Mouse (Mus musculus): ENCODE data around the gene Sdc4. TPM values are rescaled to one million over a fixed set of nuclear protein-coding genes. Genes with fewer than 3 reads are reported as not detected.

Sdc4 gene
- polyA plus RNA-seq, 1 experiment from 2014 or later = 10.4 TPM

DNA sequence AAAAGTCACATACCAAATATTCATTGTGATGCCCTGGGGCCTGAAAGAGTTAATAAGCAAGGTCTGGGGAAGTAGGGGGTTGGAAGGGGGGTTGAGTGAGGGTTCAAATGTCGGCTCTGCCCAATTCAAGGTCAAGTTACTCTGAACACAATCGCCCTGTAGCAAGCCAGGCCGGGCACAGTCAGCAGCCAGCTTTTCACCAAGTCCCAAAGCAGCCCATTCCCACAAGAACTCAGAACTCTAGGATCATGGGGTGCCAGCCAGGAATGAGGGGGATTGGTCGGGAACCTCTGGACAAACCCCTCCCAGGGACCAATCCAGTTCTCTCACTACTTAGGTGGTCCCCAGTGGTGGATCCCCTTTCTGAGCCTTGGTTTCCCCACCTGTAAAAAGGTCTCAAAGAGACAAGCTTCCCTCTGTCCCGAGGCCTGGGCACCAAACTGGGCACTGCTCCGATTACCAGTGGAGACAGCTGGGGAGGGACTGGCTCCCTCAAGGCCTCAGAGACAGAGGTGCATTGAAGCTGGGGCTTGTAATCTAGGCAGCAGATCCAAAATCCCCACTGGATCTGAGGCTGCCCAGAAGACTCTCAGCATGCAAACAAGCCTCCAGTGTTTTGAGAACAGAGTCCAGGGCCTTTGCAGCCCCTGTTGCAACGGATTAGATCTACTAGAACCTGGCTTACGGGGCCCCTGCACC is 7.3 kb downstream of the Sdc4 start:
- ATAC-seq (ENCODE audit: low FRiP score, low read depth) = no peak

DNA sequence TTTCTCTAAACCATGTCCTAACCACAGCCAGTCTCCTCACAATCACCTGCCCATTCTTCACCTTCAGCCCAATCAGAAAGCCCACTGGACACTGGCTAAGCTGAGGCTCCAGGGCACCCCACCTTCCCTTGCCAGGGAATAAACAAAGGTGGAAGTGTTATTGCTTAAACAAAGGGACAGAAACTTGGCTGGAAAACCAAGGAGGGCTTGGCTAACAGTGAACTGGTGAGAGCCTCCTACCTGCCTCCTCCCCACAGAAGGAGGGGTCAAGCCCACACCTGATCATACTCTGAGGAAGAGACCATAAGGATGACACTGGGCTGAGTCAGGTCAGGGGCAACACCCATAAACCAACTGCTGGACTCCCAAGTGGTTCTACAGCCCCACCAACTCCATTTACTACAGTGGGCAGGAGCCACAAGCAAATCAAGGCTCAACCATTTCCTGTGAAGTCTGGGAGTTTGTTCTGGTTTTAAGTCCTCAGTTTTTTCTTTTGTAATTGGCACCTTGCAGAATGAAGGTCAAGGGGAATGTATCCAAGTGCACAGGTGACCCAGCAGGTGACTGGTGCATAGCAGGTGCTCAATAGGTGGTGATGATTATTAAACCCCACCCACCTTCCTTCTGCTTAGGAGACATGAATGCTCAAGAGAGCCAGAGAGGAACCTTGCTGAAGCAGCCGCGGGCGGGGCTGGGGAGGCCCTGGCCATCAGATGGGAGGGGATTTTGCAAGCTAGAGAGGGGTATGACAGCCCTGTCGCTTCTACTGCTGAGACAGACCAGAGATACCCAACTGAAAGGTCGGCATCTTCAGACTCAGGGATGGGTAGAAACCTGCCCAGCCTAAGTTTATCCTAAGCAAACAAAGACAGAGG is 8.2 kb downstream of the Sdc4 start:
- Histone ChIP-seq H3K9me3 (no peaks in the 10 kb centered on the region), H3K9ac (no peak overlapping the region), H3K27me3 (no peaks in the 10 kb centered on the region), H3K4me2 (no peak overlapping the region), H3K4me1 (replicated peaks) (no peaks in the 10 kb centered on the region), H3K36me3 (no peaks in the 10 kb centered on the region), H3K27ac (replicated peaks) (no peak overlapping the region), H3K4me3 (no peak overlapping the region)
- 58% methylated on average over 5 of the region's 5 CpGs for WGBS
- ATAC-seq (ENCODE audit: low FRiP score, low read depth) = no peak

More for the DNA sequence above, 7.3 kb downstream of the Sdc4 start:
- Histone ChIP-seq H3K27ac (replicated peaks) (no peak overlapping the region), H3K4me1 (replicated peaks) (no peaks in the 10 kb centered on the region), H3K4me3 (no peak overlapping the region), H3K9me3 (no peaks in the 10 kb centered on the region), H3K9ac (no peak overlapping the region), H3K4me2 (no peak overlapping the region), H3K27me3 (peaks cover 6% of the 10 kb centered on the region), H3K36me3 (no peaks in the 10 kb centered on the region)
- WGBS = 27% methylated on average over 8 of the region's 8 CpGs

DNA sequence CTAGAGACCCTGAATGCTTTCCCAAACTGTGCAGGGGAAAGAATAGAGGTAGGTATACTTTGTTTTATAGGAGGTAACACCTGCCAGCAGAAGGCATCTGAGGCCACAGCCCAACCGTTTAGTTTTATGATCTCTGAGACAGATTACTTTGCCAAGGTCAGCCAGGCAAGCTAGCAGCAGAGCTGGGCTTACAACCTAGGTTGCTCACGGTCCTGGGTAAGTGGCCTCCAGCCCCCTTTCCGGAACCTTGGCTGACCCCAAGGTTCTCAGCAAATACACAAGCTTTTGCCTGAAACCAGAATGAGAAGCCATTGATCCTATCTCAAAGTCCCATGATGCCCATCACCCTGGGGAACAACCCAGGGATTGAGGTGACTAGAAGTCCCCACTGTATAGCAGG is 9.0 kb downstream of the Sdc4 start:
- Histone ChIP-seq H3K27me3 (no peaks in the 10 kb centered on the region), H3K9ac (no peak overlapping the region), H3K27ac (replicated peaks) (no peak overlapping the region), H3K4me1 (replicated peaks) (no peaks in the 10 kb centered on the region), H3K4me2 (no peak overlapping the region), H3K4me3 (no peak overlapping the region), H3K36me3 (no peaks in the 10 kb centered on the region), H3K9me3 (no peaks in the 10 kb centered on the region)
- no peak for ATAC-seq (ENCODE audit: low FRiP score, low read depth)
- 86% methylated on average over 3 of the region's 3 CpGs for WGBS

DNA sequence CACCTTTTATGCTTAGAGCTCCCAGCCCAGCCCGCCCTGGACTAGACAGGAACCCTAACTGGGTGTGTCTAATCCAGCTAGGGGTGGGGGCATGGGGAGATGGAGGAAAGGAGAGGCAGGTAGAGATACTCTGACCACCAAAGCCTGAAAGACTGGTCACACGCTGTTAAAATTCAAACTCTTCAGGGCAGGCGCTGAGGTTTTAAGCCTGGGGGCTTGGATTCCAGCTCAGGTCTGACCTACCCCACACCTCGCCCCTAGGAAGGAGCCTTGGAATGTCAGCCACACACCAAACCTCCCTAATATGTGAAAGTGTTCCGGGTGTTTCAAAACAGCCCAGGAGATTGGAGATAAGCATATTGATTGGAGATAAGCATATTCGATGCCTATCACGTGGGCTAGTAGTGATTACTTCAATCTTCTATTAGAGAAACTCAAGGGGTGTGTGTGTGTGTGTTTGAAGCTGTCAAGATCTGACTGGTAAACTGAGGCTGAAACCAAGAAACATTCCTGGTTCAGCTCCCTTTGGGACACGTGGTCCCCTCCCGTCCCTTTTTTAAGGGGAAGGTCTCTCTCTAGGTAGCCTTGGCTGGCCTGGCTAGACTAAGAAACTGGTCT is 10.3 kb downstream of the Sdc4 start:
- Histone ChIP-seq H3K4me1 (replicated peaks) (no peaks in the 10 kb centered on the region), H3K4me2 (no peak overlapping the region), H3K9ac (no peak overlapping the region), H3K27ac (replicated peaks) (no peak overlapping the region), H3K9me3 (no peaks in the 10 kb centered on the region), H3K27me3 (no peaks in the 10 kb centered on the region), H3K4me3 (no peak overlapping the region), H3K36me3 (no peaks in the 10 kb centered on the region)
- ATAC-seq (ENCODE audit: low FRiP score, low read depth) = no peak
- WGBS = 86% methylated on average over 9 of the region's 9 CpGs

DNA sequence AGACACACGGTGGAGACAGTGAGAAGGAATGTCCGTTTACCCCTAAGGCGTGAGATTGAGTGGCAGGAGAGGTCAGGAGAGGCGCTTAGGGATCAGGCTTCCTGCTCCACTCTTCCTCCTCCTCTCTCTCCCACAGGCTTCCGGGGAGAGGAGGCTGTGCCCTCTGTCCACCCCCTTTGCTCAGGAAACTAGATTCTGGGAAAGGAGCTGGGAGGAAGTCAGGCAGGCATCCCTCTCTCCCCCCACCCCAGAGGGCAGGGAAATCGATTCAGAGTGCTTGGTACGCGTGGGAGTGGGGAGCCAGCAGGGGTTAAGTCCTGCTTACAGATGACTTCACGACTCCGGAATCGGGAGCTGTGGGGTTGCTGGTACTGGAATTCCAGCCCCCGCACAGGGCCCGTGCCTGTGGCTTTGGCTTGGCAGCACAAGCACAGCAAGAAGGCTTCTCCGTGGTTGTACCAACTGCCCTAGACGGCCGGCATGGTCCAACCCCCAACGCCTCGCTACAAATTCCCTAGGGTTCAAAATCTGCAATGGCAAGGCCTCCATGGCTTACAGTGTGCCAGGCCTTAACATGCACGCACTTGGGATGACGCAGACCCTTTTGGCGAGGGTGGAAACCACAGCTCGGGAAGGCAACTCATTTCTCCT is 11.0 kb downstream of the Sdc4 start:
- WGBS = 32% methylated on average over 22 of the region's 22 CpGs
- Histone ChIP-seq H3K4me3 (no peak overlapping the region), H3K27me3 (no peaks in the 10 kb centered on the region), H3K9me3 (no peaks in the 10 kb centered on the region), H3K27ac (replicated peaks) (no peak overlapping the region), H3K4me2 (no peak overlapping the region), H3K9ac (no peak overlapping the region), H3K4me1 (replicated peaks) (no peaks in the 10 kb centered on the region), H3K36me3 (no peaks in the 10 kb centered on the region)
- ATAC-seq (ENCODE audit: low FRiP score, low read depth) = no peak

DNA sequence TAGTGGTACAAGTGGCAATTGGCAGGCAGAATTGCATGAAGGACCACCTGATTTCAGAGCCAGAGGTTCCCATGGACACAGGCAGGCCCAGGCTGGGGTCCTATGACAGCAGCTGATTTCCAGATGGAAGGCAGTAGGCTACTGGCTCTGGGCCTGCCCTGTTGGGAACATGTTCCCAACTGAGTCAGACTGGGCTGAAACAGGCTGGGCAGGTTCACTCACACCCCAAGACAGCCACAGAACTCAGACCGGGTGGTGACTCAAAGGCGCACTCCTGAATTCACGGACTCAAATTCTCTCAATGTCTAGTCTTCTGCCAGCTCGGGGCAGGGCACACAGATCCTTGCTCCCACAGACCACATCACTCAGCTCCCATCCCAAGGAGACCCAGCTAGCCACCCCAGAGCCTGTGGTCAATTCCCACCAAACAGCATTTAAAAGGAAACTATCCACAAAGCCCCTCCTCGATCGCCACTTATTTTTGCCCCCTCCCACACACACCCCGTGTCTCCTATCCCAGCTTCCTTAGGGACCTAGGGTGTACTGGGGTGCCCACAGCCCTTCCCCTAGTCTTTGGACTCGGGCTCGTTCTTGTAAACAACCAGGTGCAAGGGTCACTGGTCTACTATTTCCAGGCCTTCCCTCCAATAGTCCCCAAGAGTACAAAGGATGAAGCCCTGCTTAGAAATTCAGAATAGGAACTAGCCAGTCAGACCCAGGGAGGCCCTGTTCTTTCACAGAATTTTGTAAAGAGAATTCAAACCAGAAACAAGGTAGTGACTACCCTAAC is 11.8 kb downstream of the Sdc4 start:
- Histone ChIP-seq H3K36me3 (no peaks in the 10 kb centered on the region), H3K4me3 (no peak overlapping the region), H3K9me3 (no peaks in the 10 kb centered on the region), H3K9ac (no peak overlapping the region), H3K27me3 (no peaks in the 10 kb centered on the region), H3K27ac (replicated peaks) (no peak overlapping the region), H3K4me1 (replicated peaks) (no peaks in the 10 kb centered on the region), H3K4me2 (no peak overlapping the region)
- 67% methylated on average over 9 of the region's 9 CpGs for WGBS
- ATAC-seq (ENCODE audit: low FRiP score, low read depth) = no peak

DNA sequence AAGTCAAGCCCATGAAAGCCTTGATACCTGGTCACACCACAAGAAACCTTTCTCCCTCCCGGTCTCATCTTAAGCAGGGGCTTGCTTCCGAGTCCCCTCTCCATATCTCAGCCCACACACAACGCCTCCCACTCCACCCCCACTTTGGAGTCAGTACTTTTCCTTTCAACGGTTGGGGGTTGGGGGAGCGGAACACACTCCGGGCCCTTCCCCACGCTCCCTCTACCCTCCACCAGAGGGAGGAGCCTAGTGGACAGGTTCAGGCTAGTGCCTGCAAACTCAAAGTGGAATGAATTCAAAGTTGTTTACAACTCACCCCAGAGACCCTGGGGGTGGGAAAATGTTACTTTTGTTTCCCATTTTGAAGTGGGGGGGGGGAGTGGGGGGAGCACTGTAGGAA is 13.0 kb downstream of the Sdc4 start:
- ATAC-seq (ENCODE audit: low FRiP score, low read depth) = no peak
- H3K9me3 ChIP-seq = no peaks in the 10 kb centered on the region
- WGBS = 14% methylated on average over 7 of the region's 7 CpGs
- H3K4me3 ChIP-seq = no peak overlapping the region
- H3K36me3 ChIP-seq = no peaks in the 10 kb centered on the region
- H3K4me1 ChIP-seq (replicated peaks) = no peaks in the 10 kb centered on the region
- H3K4me2 ChIP-seq = no peak overlapping the region
- no peak overlapping the region for H3K9ac ChIP-seq
- H3K27ac ChIP-seq (replicated peaks) = no peak overlapping the region
- H3K27me3 ChIP-seq = no peaks in the 10 kb centered on the region

DNA sequence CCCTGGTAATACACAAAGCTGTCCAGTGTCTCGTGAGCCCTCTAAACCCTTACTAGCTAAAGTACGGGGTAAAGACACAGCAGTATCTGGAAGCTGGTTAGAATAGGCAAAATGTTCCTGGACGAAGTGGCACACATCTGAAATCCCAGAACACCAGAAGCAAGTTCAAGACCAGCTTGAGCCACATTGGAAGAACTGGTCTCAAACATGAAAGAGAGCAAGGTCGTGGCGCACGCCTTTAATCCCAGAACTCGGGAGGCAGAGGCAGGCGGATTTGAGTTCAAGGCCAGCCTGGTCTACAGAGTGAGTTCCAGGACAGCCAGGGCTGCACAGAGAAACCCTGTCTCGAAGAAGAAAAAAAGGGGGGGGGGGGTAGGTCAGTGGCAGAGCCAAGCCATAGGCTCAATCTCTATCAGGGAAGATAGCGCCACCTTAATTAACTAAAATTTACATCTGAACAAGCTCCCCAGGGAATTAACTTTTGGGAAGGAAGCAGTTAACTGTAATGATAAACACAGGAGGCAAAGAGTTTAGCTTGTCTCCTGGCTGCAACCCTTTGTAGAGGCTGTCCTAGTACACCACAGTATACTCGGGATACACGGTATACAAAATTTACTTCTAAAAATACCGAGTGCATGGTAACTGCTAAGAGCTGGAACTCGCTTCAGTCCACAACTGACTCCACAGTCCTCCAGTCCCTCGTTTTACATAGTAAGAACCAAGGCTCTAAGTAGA is 13.6 kb downstream of the Sdc4 start:
- Histone ChIP-seq H3K27ac (replicated peaks) (no peak overlapping the region), H3K9me3 (no peaks in the 10 kb centered on the region), H3K4me3 (no peak overlapping the region), H3K9ac (no peak overlapping the region), H3K4me1 (replicated peaks) (no peaks in the 10 kb centered on the region), H3K27me3 (no peaks in the 10 kb centered on the region), H3K36me3 (no peaks in the 10 kb centered on the region), H3K4me2 (no peak overlapping the region)
- ATAC-seq (ENCODE audit: low FRiP score, low read depth) = no peak
- 50% methylated on average over 15 of the region's 15 CpGs for WGBS

DNA sequence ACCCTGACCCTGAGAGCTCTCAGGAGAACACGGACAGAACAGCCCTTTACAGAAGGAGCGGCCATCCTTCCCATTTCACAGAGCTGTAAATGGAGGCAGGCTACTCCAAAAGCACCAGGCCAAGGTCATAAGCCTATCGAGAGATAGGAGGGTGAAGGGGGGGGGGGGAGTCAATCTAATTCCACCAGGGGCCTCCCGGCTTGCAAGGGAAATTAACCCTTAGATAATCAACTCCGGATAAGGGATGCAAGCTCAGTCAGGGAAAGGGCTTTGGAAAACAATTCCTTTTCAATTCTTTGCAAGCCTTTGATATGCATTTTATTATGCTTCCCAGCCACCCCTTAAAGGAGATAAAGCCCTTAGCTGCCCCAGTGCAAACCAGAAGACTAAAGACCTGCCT is 15.2 kb downstream of the Sdc4 start:
- Histone ChIP-seq H3K9me3 (no peaks in the 10 kb centered on the region), H3K4me1 (replicated peaks) (no peaks in the 10 kb centered on the region), H3K27ac (replicated peaks) (no peak overlapping the region), H3K27me3 (no peaks in the 10 kb centered on the region), H3K9ac (no peak overlapping the region), H3K4me2 (no peak overlapping the region), H3K36me3 (no peaks in the 10 kb centered on the region), H3K4me3 (no peak overlapping the region)
- WGBS = 45% methylated on average over 5 of the region's 5 CpGs
- ATAC-seq (ENCODE audit: low FRiP score, low read depth) = no peak

DNA sequence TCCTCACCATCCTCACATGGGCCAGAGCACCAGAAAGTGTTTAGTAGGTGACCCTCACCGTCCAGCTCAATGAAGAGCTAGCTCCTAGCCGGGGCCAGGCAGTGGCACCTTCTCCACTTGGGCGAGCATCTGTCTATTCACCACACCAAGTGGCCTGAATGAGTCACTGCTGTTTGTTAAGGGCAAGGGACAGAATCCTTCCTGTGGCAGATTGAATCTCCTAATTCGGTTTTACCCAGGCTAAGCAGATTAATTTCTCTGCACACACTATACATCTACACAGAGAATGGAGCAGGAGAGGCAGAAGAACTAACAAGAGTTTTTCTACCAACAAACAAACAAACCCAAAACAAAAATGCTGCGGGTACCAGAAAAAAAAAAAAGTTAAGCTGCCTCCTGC is 16.7 kb downstream of the Sdc4 start:
- H3K27ac ChIP-seq (replicated peaks) = no peak overlapping the region
- no peak for ATAC-seq (ENCODE audit: low FRiP score, low read depth)
- H3K4me2 ChIP-seq = no peak overlapping the region
- H3K4me3 ChIP-seq = no peak overlapping the region
- no peaks in the 10 kb centered on the region for H3K36me3 ChIP-seq
- no peak overlapping the region for H3K9ac ChIP-seq
- H3K9me3 ChIP-seq = no peaks in the 10 kb centered on the region
- H3K27me3 ChIP-seq = no peaks in the 10 kb centered on the region
- H3K4me1 ChIP-seq (replicated peaks) = no peaks in the 10 kb centered on the region
- whole genome bisulfite sequencing = 92% methylated on average over 5 of the region's 5 CpGs

DNA sequence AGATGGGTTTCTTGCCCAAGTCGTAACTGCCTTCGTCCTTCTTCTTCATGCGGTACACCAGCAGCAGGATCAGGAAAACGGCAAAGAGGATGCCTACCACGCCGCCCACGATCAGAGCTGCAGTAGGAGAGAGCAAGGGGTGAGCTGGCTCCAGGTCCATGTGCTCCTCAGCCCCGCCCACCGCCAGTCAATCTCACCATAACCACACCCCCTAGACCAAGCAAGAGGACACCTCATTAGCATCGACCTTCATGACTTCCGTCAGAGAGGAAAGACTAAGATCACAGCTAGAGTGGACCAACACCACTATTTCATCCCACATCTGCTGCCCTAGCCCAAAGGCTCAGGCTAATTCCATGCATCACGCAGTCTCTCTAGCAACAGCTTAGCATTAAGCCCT is 17.6 kb downstream of the Sdc4 start:
- WGBS = 31% methylated on average over 12 of the region's 12 CpGs
- Histone ChIP-seq H3K4me2 (no peak overlapping the region), H3K9ac (no peak overlapping the region), H3K4me1 (replicated peaks) (no peaks in the 10 kb centered on the region), H3K27me3 (no peaks in the 10 kb centered on the region), H3K27ac (replicated peaks) (no peak overlapping the region), H3K36me3 (no peaks in the 10 kb centered on the region), H3K9me3 (no peaks in the 10 kb centered on the region), H3K4me3 (no peak overlapping the region)
- ATAC-seq (ENCODE audit: low FRiP score, low read depth) = no peak

All from hindbrain, embryonic 15.5 days (tissue).